Mouse (Mus musculus): ENCODE data around the gene Rab35. TPM values are rescaled to one million over a fixed set of nuclear protein-coding genes. Genes with fewer than 3 reads are reported as not detected.

Rab35 gene
- polyA plus RNA-seq, 1 experiment from 2014 or later: 20.1 TPM

GRCm38 (mm10) chr5:115695191-115695770 lies 63.6 kb downstream of the Rab35 start:
- ATAC-seq (replicated peaks; ENCODE audit: insufficient number of reproducible peaks, low FRiP score, low TSS enrichment): no peak
- no peak overlapping the region for H3K4me3 ChIP-seq (ENCODE audit: low read depth, low read length)
- H3K9me3 ChIP-seq (replicated peaks; ENCODE audit: control insufficient read depth, low read length): no peaks in the 10 kb centered on the region
- H3K36me3 ChIP-seq (ENCODE audit: control insufficient read depth, insufficient read depth, low read length): no peaks in the 10 kb centered on the region
- no peaks in the 10 kb centered on the region for H3K4me1 ChIP-seq (ENCODE audit: control insufficient read depth, insufficient read depth, low read length)
- H3K9ac ChIP-seq (ENCODE audit: low read depth, low read length): no peak overlapping the region
- WGBS (ENCODE audit: insufficient replicate concordance): 82% methylated on average over 6 of the region's 6 CpGs
- no peak overlapping the region for H3K27ac ChIP-seq (ENCODE audit: low read depth, low read length)
- no peaks in the 10 kb centered on the region for H3K27me3 ChIP-seq (ENCODE audit: control insufficient read depth, insufficient read depth, low read length)
- no peak overlapping the region for H3K4me2 ChIP-seq

GRCm38 (mm10) chr5:115696811-115697210 lies 65.1 kb downstream of the Rab35 start:
- no peak overlapping the region for H3K4me3 ChIP-seq (ENCODE audit: low read depth, low read length)
- H3K4me1 ChIP-seq (ENCODE audit: control insufficient read depth, insufficient read depth, low read length): no peaks in the 10 kb centered on the region
- 74% methylated on average over 5 of the region's 5 CpGs for WGBS (ENCODE audit: insufficient replicate concordance)
- no peaks in the 10 kb centered on the region for H3K27me3 ChIP-seq (ENCODE audit: control insufficient read depth, insufficient read depth, low read length)
- no peak overlapping the region for H3K27ac ChIP-seq (ENCODE audit: low read depth, low read length)
- H3K9ac ChIP-seq (ENCODE audit: low read depth, low read length): no peak overlapping the region
- H3K4me2 ChIP-seq: no peak overlapping the region
- no peak for ATAC-seq (replicated peaks; ENCODE audit: insufficient number of reproducible peaks, low FRiP score, low TSS enrichment)
- H3K36me3 ChIP-seq (ENCODE audit: control insufficient read depth, insufficient read depth, low read length): no peaks in the 10 kb centered on the region
- no peaks in the 10 kb centered on the region for H3K9me3 ChIP-seq (replicated peaks; ENCODE audit: control insufficient read depth, low read length)

Small RNA genes lying within 50 kb of the gene (microRNA-seq; reads per million reads assigned to microRNA genes)
- gene Mir7030 (ENCODE audit: borderline number of aligned reads): not detected

Other genes starting within 250 kb of the Rab35 start
- 7.6 and 9.4 TPM in 2 replicates for gene Msi1, start 202.3 kb upstream of the Rab35 start, polyA plus RNA-seq (2014; fragmentation: Nextera tagmentation; extraction: Ambion mirVana)
- gene Pla2g1b, start 165.6 kb upstream of the Rab35 start, polyA plus RNA-seq (2014; fragmentation: Nextera tagmentation; extraction: Ambion mirVana): 1.0 and 1.2 TPM in 2 replicates
- 15.8 and 19.2 TPM in 2 replicates for gene Sirt4, start 147.2 kb upstream of the Rab35 start, polyA plus RNA-seq (2014; fragmentation: Nextera tagmentation; extraction: Ambion mirVana)
- 11.7 and 14.4 TPM in 2 replicates for gene Pxn, start 125.2 kb upstream of the Rab35 start, polyA plus RNA-seq (2014; fragmentation: Nextera tagmentation; extraction: Ambion mirVana)
- 1,182 and 1,275 TPM in 2 replicates for gene Rplp0, start 72.4 kb upstream of the Rab35 start, polyA plus RNA-seq (2014; fragmentation: Nextera tagmentation; extraction: Ambion mirVana)
- 29.7 and 33.5 TPM in 2 replicates for gene Gcn1l1, start 66.7 kb upstream of the Rab35 start, polyA plus RNA-seq (2014; fragmentation: Nextera tagmentation; extraction: Ambion mirVana)
- 4.4 and 6.6 TPM in 2 replicates for gene Bicdl1, start 99.7 kb downstream of the Rab35 start, polyA plus RNA-seq (2014; fragmentation: Nextera tagmentation; extraction: Ambion mirVana)
- 21.8 and 33.1 TPM in 2 replicates for gene Cit, start 213.4 kb downstream of the Rab35 start, polyA plus RNA-seq (2014; fragmentation: Nextera tagmentation; extraction: Ambion mirVana)

Measured in heart, embryonic 11.5 days (tissue).